Mouse (Mus musculus): Measurements from ENCODE around the gene Ethe1.

GRCm38 (mm10) chr7:24644996-24645395, 57.7 kb downstream of the Ethe1 start:
- no peak for TF ChIP-seq SRF (IDR thresholded peaks at IDR 0.05; ENCODE audit: control insufficient read depth, insufficient read length, low read depth)
- TF ChIP-seq USF1 (IDR thresholded peaks at IDR 0.05; ENCODE audit: low read depth) = no peak
- TF ChIP-seq CEBPB (IDR thresholded peaks at IDR 0.05; ENCODE audit: insufficient read depth, poor library complexity, severe bottlenecking) = no peak
- TF ChIP-seq E2F4 (IDR thresholded peaks at IDR 0.05; ENCODE audit: insufficient read depth) = no peak
- TF ChIP-seq POLR2A (IDR thresholded peaks at IDR 0.05; ENCODE audit: insufficient read length, low read depth) = no peak
- TF ChIP-seq MAX (IDR thresholded peaks at IDR 0.05; ENCODE audit: low read depth) = no peak
- no peak for TF ChIP-seq MYOG (IDR thresholded peaks at IDR 0.05; ENCODE audit: control insufficient read depth in 1 of 3, insufficient read depth in 1 of 3, insufficient read length in 2 of 3, low read depth in 2 of 3)
- no peak for TF ChIP-seq POLR2AphosphoS2 (IDR thresholded peaks at IDR 0.05; ENCODE audit: insufficient read length, low read depth)

Measured in myocyte (in vitro differentiated cells).